Mouse (Mus musculus): Measurements from ENCODE around the gene Gm20388.

GRCm38 (mm10) chr8:121350803-121351202, 1440.2 kb downstream of the Gm20388 start:
- TF ChIP-seq EP300 (IDR thresholded peaks at IDR 0.05; ENCODE audit: low read depth), result no peak
- no peak for TF ChIP-seq CTCF (IDR thresholded peaks at IDR 0.05; ENCODE audit: low read depth)
